Mouse (Mus musculus) embryonic stem cell, embryonic (primary cell): ENCODE results near the gene Lrrc58.

ENCODE experiments used
- CTCF ChIA-PET, 4 experiments: fragments of 300-600 bp in 2 of 4; fragments of 350-600 bp in 2 of 4; sonication (Branson Sonifier 250); formaldehyde crosslinking; loops; one replicate each; lab custom pipeline; 2022; ENCODE audit warnings: inconsistent platforms in 2 of 4; lab: Charles Lee
- POLR2A ChIA-PET, 4 experiments: fragments of 300-600 bp in 2 of 4; fragments of 350-600 bp in 2 of 4; sonication (Branson Sonifier 250); formaldehyde crosslinking; loops; one replicate each; lab custom pipeline; 2022; ENCODE audit warnings: antibody characterized with exemption in 4 of 4, inconsistent platforms in 1 of 4; lab: Charles Lee

Lrrc58 gene

GRCm38 (mm10) chr16:37867791-37868505 lies at the start of gene Lrrc58:
Gene Lrrc58, plus strand, starts transcription at chr16:37868389.
- POLR2A ChIA-PET, result interaction anchor here in 3 of 4 experiments (0.6 to 3.3 kb wide), 56 partner anchors 8 to 1394 kb away, joined by 3 to 25 read pairs (median 4); partner anchors contain the start of genes Gsk3b (in 2 of the 3), Gtf2e1 (in 2 of the 3), Rabl3 (in 2 of the 3) and Gpr156 (in 1 of the 3)

GRCm38 (mm10) chr16:37823949-37824348 lies 44.2 kb upstream of the Lrrc58 start:
- ChIA-PET CTCF (interaction anchor here in 1 of 4 experiments (0.8 kb wide), 1 partner anchor 10 kb away, joined by 3 read pairs; no protein-coding TSS in a partner anchor), POLR2A (interaction anchor here in 2 of 4 experiments (1.2 to 1.7 kb wide), 4 partner anchors 9 to 45 kb away, joined by 3 to 4 read pairs (median 4); no protein-coding TSS in a partner anchor)

More at GRCm38 (mm10) chr16:37867791-37868505, at the start of gene Lrrc58:
- CTCF ChIA-PET, result interaction anchor here in 2 of 4 experiments (0.7 to 2.5 kb wide), 4 partner anchors 36 to 453 kb away, joined by 3 to 8 read pairs (median 4); no protein-coding TSS in a partner anchor

- CTCF ChIA-PET, result no interaction called here
- POLR2A ChIA-PET, result interaction anchor here (0.6 to 1.7 kb wide), 6 partner anchors 10 to 91 kb away, joined by 3 to 4 read pairs (median 4); no protein-coding TSS in a partner anchor
Measured at GRCm38 (mm10) chr16:37824778-37825505, 43.2 kb upstream of the Lrrc58 start.

- ChIA-PET CTCF (no interaction called here), POLR2A (no interaction called here)
Measured at GRCm38 (mm10) chr16:37826286-37826685, 41.9 kb upstream of the Lrrc58 start.

GRCm38 (mm10) chr16:37831041-37831440 lies 37.1 kb upstream of the Lrrc58 start:
- CTCF ChIA-PET, result no interaction called here

GRCm38 (mm10) chr16:37837571-37837970 lies 30.6 kb upstream of the Lrrc58 start:
- CTCF ChIA-PET, result no interaction called here
- POLR2A ChIA-PET, result interaction anchor here in 1 of 4 experiments (0.9 kb wide), 1 partner anchor 38 kb away, joined by 3 read pairs; no protein-coding TSS in a partner anchor

More at GRCm38 (mm10) chr16:37831041-37831440, 37.1 kb upstream of the Lrrc58 start:
- POLR2A ChIA-PET, result no interaction called here

- ChIA-PET POLR2A (no interaction called here), CTCF (interaction anchor here in 1 of 4 experiments (0.6 kb wide), 1 partner anchor 153 kb away, joined by 3 read pairs; no protein-coding TSS in a partner anchor)
Measured at GRCm38 (mm10) chr16:37842439-37842838, 25.8 kb upstream of the Lrrc58 start.

- ChIA-PET POLR2A (interaction anchor here in 3 of 4 experiments (0.5 to 1.3 kb wide), 3 partner anchors 22 to 257 kb away, joined by 3 to 4 read pairs (median 3); no protein-coding TSS in a partner anchor), CTCF (no interaction called here)
Measured at GRCm38 (mm10) chr16:37843740-37844139, 24.4 kb upstream of the Lrrc58 start.

- POLR2A ChIA-PET, result interaction anchor here in 1 of 4 experiments (0.7 to 1.5 kb wide), 2 partner anchors 23 to 300 kb away, joined by 3 to 4 read pairs; partner anchors contain the start of gene Lrrc58
Measured at GRCm38 (mm10) chr16:37845202-37845925, 22.8 kb upstream of the Lrrc58 start.

GRCm38 (mm10) chr16:37847081-37847480 lies 21.1 kb upstream of the Lrrc58 start:
- POLR2A ChIA-PET, result no interaction called here
- CTCF ChIA-PET, result no interaction called here

More at GRCm38 (mm10) chr16:37845202-37845925, 22.8 kb upstream of the Lrrc58 start:
- CTCF ChIA-PET, result interaction anchor here in 1 of 4 experiments (1.1 kb wide), 1 partner anchor 163 kb away, joined by 3 read pairs; no protein-coding TSS in a partner anchor

GRCm38 (mm10) chr16:37851366-37851765 lies 16.8 kb upstream of the Lrrc58 start:
- CTCF ChIA-PET, result no interaction called here
- POLR2A ChIA-PET, result no interaction called here

- CTCF ChIA-PET, result no interaction called here
- POLR2A ChIA-PET, result interaction anchor here in 2 of 4 experiments (0.5 to 2.3 kb wide), 4 partner anchors 15 to 46 kb away, joined by 3 to 13 read pairs (median 6); partner anchors contain the start of gene Lrrc58 (in 1 of the 2)
Measured at GRCm38 (mm10) chr16:37853279-37853678, 14.9 kb upstream of the Lrrc58 start.

GRCm38 (mm10) chr16:37854054-37854453 lies 14.1 kb upstream of the Lrrc58 start:
- ChIA-PET CTCF (no interaction called here), POLR2A (interaction anchor here in 2 of 4 experiments (0.7 to 2.3 kb wide), 4 partner anchors 14 to 40 kb away, joined by 3 to 13 read pairs (median 4); partner anchors contain the start of gene Lrrc58 (in 2 of the 2))

- POLR2A ChIA-PET, result no interaction called here
Measured at GRCm38 (mm10) chr16:37854593-37854992, 13.6 kb upstream of the Lrrc58 start.

GRCm38 (mm10) chr16:37855583-37855982 lies 12.6 kb upstream of the Lrrc58 start:
- ChIA-PET POLR2A (interaction anchor here in 2 of 4 experiments (0.7 to 2.9 kb wide), 2 partner anchors 13 kb away, joined by 3 to 12 read pairs; partner anchors contain the start of gene Lrrc58 (in 1 of the 2)), CTCF (no interaction called here)

More at GRCm38 (mm10) chr16:37854593-37854992, 13.6 kb upstream of the Lrrc58 start:
- CTCF ChIA-PET, result no interaction called here

- ChIA-PET CTCF (interaction anchor here in 1 of 4 experiments (0.6 kb wide), 1 partner anchor 21 kb away, joined by 3 read pairs; no protein-coding TSS in a partner anchor), POLR2A (interaction anchor here in 1 of 4 experiments (0.5 to 2.9 kb wide), 2 partner anchors 12 to 365 kb away, joined by 3 to 12 read pairs; partner anchors contain the start of gene Lrrc58)
Measured at GRCm38 (mm10) chr16:37856327-37856726, 11.9 kb upstream of the Lrrc58 start.

- ChIA-PET CTCF (interaction anchor here in 1 of 4 experiments (0.7 kb wide), 1 partner anchor 11 kb away, joined by 3 read pairs; no protein-coding TSS in a partner anchor), POLR2A (interaction anchor here in 2 of 4 experiments (0.6 to 2.9 kb wide), 3 partner anchors 10 to 130 kb away, joined by 4 to 12 read pairs (median 7); partner anchors contain the start of gene Lrrc58 (in 2 of the 2))
Measured at GRCm38 (mm10) chr16:37857495-37857894, 10.7 kb upstream of the Lrrc58 start.
